Mouse (Mus musculus): Measurements from ENCODE around the gene Bmi1. TPM values are rescaled to one million over a fixed set of nuclear protein-coding genes. Genes with fewer than 3 reads are reported as not detected.

Gene Bmi1
- polyA plus RNA-seq, 1 experiment from 2014 or later: 10.3 TPM

DNA sequence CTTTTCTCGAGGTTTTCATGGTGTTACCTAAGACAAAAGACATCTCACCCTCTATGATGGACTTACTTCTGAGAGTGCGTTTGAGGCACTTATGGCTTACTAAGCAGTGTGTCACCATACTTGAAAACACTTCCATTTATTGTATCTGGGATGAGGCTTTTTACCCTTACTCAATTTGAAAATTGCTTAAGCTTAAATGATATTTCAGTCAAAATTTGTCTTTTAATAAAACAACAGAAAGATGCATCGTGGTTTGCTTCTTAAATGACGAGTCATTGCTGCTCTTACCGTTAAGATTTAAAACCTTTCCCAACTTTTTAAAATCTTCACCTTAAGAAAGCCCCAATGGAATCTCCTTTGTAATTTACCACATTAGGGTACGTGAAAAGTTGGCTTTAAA lies 9.6 kb downstream of the Bmi1 start:
- no peak for TF ChIP-seq CTCF (IDR thresholded peaks at IDR 0.05; ENCODE audit: low read depth)
- Histone ChIP-seq H3K27ac (ENCODE audit: low read depth, low read length) (no peak overlapping the region), H3K36me3 (ENCODE audit: control insufficient read depth, insufficient read depth) (peaks cover 6% of the 10 kb centered on the region; the same call in 1 of the 2 replicates), H3K4me1 (replicated peaks; ENCODE audit: control insufficient read depth, insufficient read depth, low read length) (peaks cover 5% of the 10 kb centered on the region; the same call in 1 of the 2 replicates), H3K4me2 (replicated peaks; ENCODE audit: low read depth) (no peak overlapping the region), H3K9ac (ENCODE audit: low read depth, low read length) (no peak overlapping the region), H3K27me3 (replicated peaks; ENCODE audit: control insufficient read depth, insufficient read depth, low read length) (peaks cover 46% of the 10 kb centered on the region), H3K4me3 (ENCODE audit: low read depth, low read length) (no peak overlapping the region), H3K9me3 (ENCODE audit: control insufficient read depth) (no peaks in the 10 kb centered on the region)
- 82% methylated on average over 6 of the region's 6 CpGs for WGBS
- ATAC-seq: no peak

- no peak overlapping the region for H3K9ac ChIP-seq (ENCODE audit: low read depth, low read length)
- peaks cover 6% of the 10 kb centered on the region; the same call in 1 of the 2 replicates for H3K36me3 ChIP-seq (ENCODE audit: control insufficient read depth, insufficient read depth)
- ATAC-seq: no peak
- H3K27ac ChIP-seq (ENCODE audit: low read depth, low read length): no peak overlapping the region
- TF ChIP-seq CTCF (IDR thresholded peaks at IDR 0.05; ENCODE audit: low read depth): no peak
- no peak overlapping the region for H3K4me3 ChIP-seq (ENCODE audit: low read depth, low read length)
- peaks cover 52% of the 10 kb centered on the region for H3K27me3 ChIP-seq (replicated peaks; ENCODE audit: control insufficient read depth, insufficient read depth, low read length)
- H3K4me2 ChIP-seq (replicated peaks; ENCODE audit: low read depth): no peak overlapping the region
- no peaks in the 10 kb centered on the region for H3K9me3 ChIP-seq (ENCODE audit: control insufficient read depth)
- H3K4me1 ChIP-seq (replicated peaks; ENCODE audit: control insufficient read depth, insufficient read depth, low read length): peaks cover 5% of the 10 kb centered on the region; the same call in 1 of the 2 replicates
- 76% methylated on average over 8 of the region's 8 CpGs for WGBS
Measured at GRCm38 (mm10) chr2:18686826-18687519, 10.2 kb downstream of the Bmi1 start.

DNA sequence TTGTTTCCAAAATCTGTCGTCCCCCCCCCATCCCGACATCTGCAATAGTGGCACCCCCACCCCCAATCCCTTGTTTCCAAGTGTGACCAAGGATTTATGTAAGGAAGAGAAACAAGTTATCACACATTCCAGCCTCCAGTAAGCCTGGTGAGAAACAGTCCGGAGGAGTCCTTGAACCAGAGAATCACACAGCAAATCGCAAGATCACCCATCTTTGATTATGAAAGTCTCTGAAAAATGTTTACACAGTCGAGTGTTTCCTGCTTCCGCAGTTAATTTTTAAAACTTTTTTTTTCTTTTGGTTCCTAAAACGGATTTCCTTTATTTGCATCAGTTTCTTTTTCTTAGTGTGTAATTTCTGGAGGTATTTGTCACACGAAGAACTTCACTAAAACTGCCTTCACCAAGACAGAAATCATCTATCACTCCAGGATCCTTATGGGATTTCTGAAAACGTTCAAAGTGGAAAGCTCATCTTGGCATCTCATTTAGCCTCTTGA lies 10.9 kb downstream of the Bmi1 start:
- no peak overlapping the region for H3K4me3 ChIP-seq (ENCODE audit: low read depth, low read length)
- WGBS: 18% methylated on average over 9 of the region's 9 CpGs
- H3K36me3 ChIP-seq (ENCODE audit: control insufficient read depth, insufficient read depth): peaks cover 6% of the 10 kb centered on the region; the same call in 1 of the 2 replicates
- H3K9ac ChIP-seq (ENCODE audit: low read depth, low read length): no peak overlapping the region
- peaks cover 59% of the 10 kb centered on the region for H3K27me3 ChIP-seq (replicated peaks; ENCODE audit: control insufficient read depth, insufficient read depth, low read length)
- no peak overlapping the region for H3K27ac ChIP-seq (ENCODE audit: low read depth, low read length)
- H3K4me1 ChIP-seq (replicated peaks; ENCODE audit: control insufficient read depth, insufficient read depth, low read length): peaks cover 5% of the 10 kb centered on the region; the same call in 1 of the 2 replicates
- no peak for TF ChIP-seq CTCF (IDR thresholded peaks at IDR 0.05; ENCODE audit: low read depth)
- H3K4me2 ChIP-seq (replicated peaks; ENCODE audit: low read depth): no peak overlapping the region
- H3K9me3 ChIP-seq (ENCODE audit: control insufficient read depth): no peaks in the 10 kb centered on the region
- ATAC-seq: no peak

- H3K4me1 ChIP-seq (replicated peaks; ENCODE audit: control insufficient read depth, insufficient read depth, low read length): peaks cover 5% of the 10 kb centered on the region; the same call in 1 of the 2 replicates
- peaks cover 6% of the 10 kb centered on the region; the same call in 1 of the 2 replicates for H3K36me3 ChIP-seq (ENCODE audit: control insufficient read depth, insufficient read depth)
- H3K27me3 ChIP-seq (replicated peaks; ENCODE audit: control insufficient read depth, insufficient read depth, low read length): peaks cover 65% of the 10 kb centered on the region
- no peak overlapping the region for H3K9ac ChIP-seq (ENCODE audit: low read depth, low read length)
- TF ChIP-seq CTCF (IDR thresholded peaks at IDR 0.05; ENCODE audit: low read depth): no peak
- no peak overlapping the region for H3K27ac ChIP-seq (ENCODE audit: low read depth, low read length)
- H3K4me2 ChIP-seq (replicated peaks; ENCODE audit: low read depth): peak overlapping the region; percentile 78
- 11% methylated on average over 6 of the region's 6 CpGs for WGBS
- no peaks in the 10 kb centered on the region for H3K9me3 ChIP-seq (ENCODE audit: control insufficient read depth)
- ATAC-seq: no peak
- peak overlapping the region; percentile 46; the same call in 1 of the 2 replicates for H3K4me3 ChIP-seq (ENCODE audit: low read depth, low read length)
Measured at GRCm38 (mm10) chr2:18688286-18688685, 11.5 kb downstream of the Bmi1 start.

DNA sequence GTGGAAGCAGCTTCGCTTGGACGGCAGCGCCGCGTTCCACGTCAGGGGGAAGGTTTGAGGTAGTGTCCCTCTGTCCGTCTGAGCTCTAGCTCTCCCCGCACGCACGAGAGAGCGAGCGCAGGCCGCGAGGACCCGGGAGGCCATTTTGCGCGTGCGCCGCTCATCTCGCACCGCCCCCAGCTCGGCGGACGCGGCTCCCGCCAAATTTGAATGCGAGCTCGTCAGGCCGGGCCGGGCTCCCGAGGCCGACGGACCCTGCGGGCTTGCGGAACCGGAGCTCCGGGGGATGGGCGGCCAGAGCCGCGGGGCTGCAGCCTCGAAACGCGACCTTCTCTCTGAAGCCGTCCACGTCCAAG lies 11.9 kb downstream of the Bmi1 start:
- WGBS: under 1% methylated on average over 45 of the region's 45 CpGs
- peaks cover 6% of the 10 kb centered on the region; the same call in 1 of the 2 replicates for H3K36me3 ChIP-seq (ENCODE audit: control insufficient read depth, insufficient read depth)
- H3K9ac ChIP-seq (ENCODE audit: low read depth, low read length): no peak overlapping the region
- peak overlapping the region; percentile 78 for H3K4me2 ChIP-seq (replicated peaks; ENCODE audit: low read depth)
- H3K27me3 ChIP-seq (replicated peaks; ENCODE audit: control insufficient read depth, insufficient read depth, low read length): peaks cover 65% of the 10 kb centered on the region
- no peaks in the 10 kb centered on the region for H3K9me3 ChIP-seq (ENCODE audit: control insufficient read depth)
- no peak overlapping the region for H3K27ac ChIP-seq (ENCODE audit: low read depth, low read length)
- peak overlapping the region; percentile 46 for H3K4me3 ChIP-seq (ENCODE audit: low read depth, low read length)
- peaks cover 5% of the 10 kb centered on the region; the same call in 1 of the 2 replicates for H3K4me1 ChIP-seq (replicated peaks; ENCODE audit: control insufficient read depth, insufficient read depth, low read length)
- peak; percentile 58 for ATAC-seq
- no peak for TF ChIP-seq CTCF (IDR thresholded peaks at IDR 0.05; ENCODE audit: low read depth)

DNA sequence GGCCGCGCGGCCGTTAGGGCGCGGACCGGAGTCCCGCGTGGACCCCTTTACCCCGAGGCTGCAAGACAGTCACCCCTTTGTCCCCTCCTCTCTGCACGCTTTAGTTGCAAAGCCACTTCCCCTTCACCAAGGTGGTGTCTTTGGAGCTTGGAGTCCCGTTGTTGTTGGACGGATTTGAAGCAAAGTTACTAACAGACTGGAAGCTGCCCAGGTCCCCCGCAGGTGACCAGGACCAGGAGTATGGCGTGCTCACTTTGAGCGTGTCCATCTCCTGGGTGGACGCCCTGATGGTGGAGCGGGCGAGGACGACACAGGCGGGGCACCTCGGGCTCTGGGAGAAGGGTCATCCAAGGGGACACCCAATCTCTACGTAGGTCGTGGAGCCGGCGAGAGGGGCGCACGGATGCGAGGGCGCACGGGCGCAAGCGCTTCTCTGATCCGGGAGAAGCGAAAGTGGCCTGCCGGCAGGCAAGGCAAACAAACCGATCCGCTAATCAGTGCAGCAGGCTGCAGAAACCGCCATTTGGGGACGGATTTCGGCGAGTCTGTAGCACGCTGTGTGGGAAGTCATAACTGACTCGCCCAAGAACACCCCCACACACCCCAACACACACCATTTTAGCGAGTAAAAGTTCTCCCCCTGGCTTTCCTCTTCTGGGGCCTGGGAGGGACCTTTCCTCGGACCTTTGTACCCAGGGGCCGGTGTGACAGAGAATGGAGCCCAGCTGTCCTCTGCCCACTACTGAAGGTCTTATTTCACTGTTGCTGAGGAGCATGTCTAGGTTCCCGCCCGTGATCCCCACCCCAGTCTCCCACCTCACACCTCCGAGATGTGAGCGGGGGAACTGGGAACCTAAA lies 12.5 kb downstream of the Bmi1 start:
- WGBS: under 1% methylated on average over 50 of the region's 51 CpGs

More for the DNA sequence above, 12.5 kb downstream of the Bmi1 start:
- peaks cover 5% of the 10 kb centered on the region; the same call in 1 of the 2 replicates for H3K4me1 ChIP-seq (replicated peaks; ENCODE audit: control insufficient read depth, insufficient read depth, low read length)
- H3K27me3 ChIP-seq (replicated peaks; ENCODE audit: control insufficient read depth, insufficient read depth, low read length): peaks cover 65% of the 10 kb centered on the region
- peak; percentile 24; the same call in 1 of the 2 replicates for ATAC-seq
- H3K36me3 ChIP-seq (ENCODE audit: control insufficient read depth, insufficient read depth): peaks cover 2% of the 10 kb centered on the region; the same call in 1 of the 2 replicates
- no peak overlapping the region for H3K9ac ChIP-seq (ENCODE audit: low read depth, low read length)
- no peak overlapping the region for H3K27ac ChIP-seq (ENCODE audit: low read depth, low read length)
- H3K4me2 ChIP-seq (replicated peaks; ENCODE audit: low read depth): peak overlapping the region; percentile 78
- no peaks in the 10 kb centered on the region for H3K9me3 ChIP-seq (ENCODE audit: control insufficient read depth)
- no peak for TF ChIP-seq CTCF (IDR thresholded peaks at IDR 0.05; ENCODE audit: low read depth)
- H3K4me3 ChIP-seq (ENCODE audit: low read depth, low read length): peak overlapping the region; percentile 46
